Mouse (Mus musculus) thymus, adult 2 months (tissue): ENCODE results near the gene Npas2.

ENCODE experiments used
- CTCF ChIP-seq: fragments of 200-500 bp; IDR thresholded peaks from 2 replicates; pipeline ENCODE4 v1.5.1; 2012; ENCODE audit warnings: mild to moderate bottlenecking, control low read depth, low read length, moderate library complexity, borderline replicate concordance; ENCODE audit not compliant: control insufficient read depth, poor library complexity, insufficient read depth; ENCODE audit errors: extremely low read depth
- POLR2A ChIP-seq: fragments of 200-500 bp; IDR thresholded peaks from 2 replicates; pipeline ENCODE4 v1.6.1; 2012; ENCODE audit warnings: mild to moderate bottlenecking, low read length, control low read depth, moderate library complexity; ENCODE audit not compliant: control insufficient read depth, poor library complexity, insufficient read depth; ENCODE audit errors: extremely low read depth

DNA sequence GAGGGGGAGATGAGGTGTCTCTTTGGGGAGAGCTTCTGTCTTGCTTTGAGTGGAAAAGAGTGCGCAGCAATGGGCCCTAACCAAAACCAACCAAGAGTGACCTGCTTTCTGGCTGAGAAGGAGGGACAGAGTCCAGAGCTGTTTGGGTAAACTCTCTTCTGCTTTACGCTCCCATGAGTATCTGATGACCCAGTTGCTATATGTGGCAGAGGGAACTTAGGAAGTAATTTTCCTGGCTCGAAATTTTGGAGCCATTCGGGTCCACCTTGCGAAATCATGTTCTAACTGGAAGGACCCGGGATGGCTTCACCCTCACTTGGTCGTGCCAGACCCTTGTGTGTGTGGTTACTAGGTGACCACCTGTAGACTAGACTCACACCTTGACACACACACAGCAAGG lies 108.7 kb downstream of the Npas2 start:
- TF ChIP-seq CTCF: no peak
- no peak for TF ChIP-seq POLR2A
